Mouse (Mus musculus) neural tube, embryonic 14.5 days (tissue): ENCODE data around the gene Igsf21. TPM values are rescaled to one million over a fixed set of nuclear protein-coding genes. Genes with fewer than 3 reads are reported as not detected.

Experiments
- ATAC-seq: fragments of 200-750 bp; cut with Nextera tagmentation; 2 replicates; pipeline ENCODE4 v1.8.0; 2017; ENCODE audit warnings: low read depth, mild to moderate bottlenecking, moderate TSS enrichment, moderate library complexity
- H3K27ac ChIP-seq: fragments of 300-500 bp; sonication (generic); 2 replicates; pipeline ENCODE4 v1.5.1; 2014; ENCODE audit warnings: low read depth, mild to moderate bottlenecking, control low read depth, low read length, moderate library complexity, mixed read lengths
- H3K27me3 ChIP-seq: fragments of 300-500 bp; sonication (generic); 2 replicates; pipeline ENCODE4 v1.6.1; 2014; ENCODE audit warnings: low read length; ENCODE audit not compliant: control insufficient read depth, insufficient read depth
- H3K36me3 ChIP-seq: fragments of 300-500 bp; sonication (generic); 2 replicates; pipeline ENCODE4 v1.6.1; 2014; ENCODE audit warnings: low read length, mixed read lengths; ENCODE audit not compliant: control insufficient read depth, insufficient read depth
- H3K4me1 ChIP-seq: fragments of 300-500 bp; sonication (generic); 2 replicates; pipeline ENCODE4 v1.6.1; 2014; ENCODE audit warnings: low read length; ENCODE audit not compliant: control insufficient read depth, insufficient read depth
- H3K4me2 ChIP-seq: fragments of 300-500 bp; sonication (generic); 2 replicates; pipeline ENCODE4 v1.6.1; 2014; ENCODE audit warnings: mild to moderate bottlenecking, low read depth, low read length, control low read depth
- H3K4me3 ChIP-seq: fragments of 300-500 bp; sonication (generic); 2 replicates; pipeline ENCODE4 v1.5.1; 2014; ENCODE audit warnings: low read depth, low read length, control low read depth, mixed read lengths
- H3K9ac ChIP-seq: fragments of 300-500 bp; sonication (generic); replicated peaks from 2 replicates; pipeline ENCODE4 v1.6.1; 2014; ENCODE audit warnings: low read depth, mild to moderate bottlenecking, control low read depth, low read length, mixed read lengths
- H3K9me3 ChIP-seq: fragments of 300-500 bp; sonication (generic); 2 replicates; pipeline ENCODE4 v1.6.1; 2016; ENCODE audit warnings: low read length; ENCODE audit not compliant: control insufficient read depth
- WGBS: fragments of 180-500 bp; shearing (Covaris S2); extraction: QIAGEN DNeasy Blood & Tissue Kit; methylation state at CpG from one replicate; pipeline ENCODE4 v1.1.7; 2014; 5-methylcytosine and 5-hydroxymethylcytosine counted together
- polyA plus RNA-seq: library from polyadenylated mRNA; unstranded; fragments of >200 nt; fragmentation: Nextera tagmentation; extraction: Ambion mirVana; gene quantifications from 2 replicates; pipeline ENCODE4 v1.2.1, GENCODE M21; 2014

Igsf21 gene
- polyA plus RNA-seq, 1 experiment from 2014 or later: 95.1 TPM

DNA sequence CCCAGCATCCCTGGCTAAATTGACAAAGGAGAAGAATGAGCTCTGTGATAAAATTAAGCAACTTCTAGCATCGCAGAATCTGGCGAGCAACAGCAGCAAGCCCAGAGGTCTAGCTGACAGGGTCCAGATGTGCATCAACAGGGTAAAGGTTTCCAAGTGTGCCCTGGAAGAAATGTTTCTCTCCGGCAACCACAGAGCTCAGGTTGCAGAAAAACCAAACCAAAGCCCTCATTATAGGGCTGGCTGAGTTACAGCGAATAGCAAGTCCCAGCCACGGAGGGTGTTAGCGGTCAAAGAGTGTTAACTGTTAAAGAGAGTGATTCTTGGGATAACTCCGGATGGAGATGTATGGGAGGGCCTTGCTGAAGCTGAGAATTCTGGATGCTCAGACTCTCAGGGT is 230.7 kb downstream of the Igsf21 start:
- no peaks in the 10 kb centered on the region for H3K4me1 ChIP-seq
- H3K27ac ChIP-seq: no peak overlapping the region
- no peak for ATAC-seq
- 73% methylated on average over 7 of the region's 7 CpGs for WGBS
- H3K36me3 ChIP-seq: no peaks in the 10 kb centered on the region
- no peaks in the 10 kb centered on the region for H3K27me3 ChIP-seq
- H3K9me3 ChIP-seq: no peaks in the 10 kb centered on the region
- H3K4me3 ChIP-seq: no peak overlapping the region
- no peak overlapping the region for H3K9ac ChIP-seq
- H3K4me2 ChIP-seq: no peak overlapping the region

DNA sequence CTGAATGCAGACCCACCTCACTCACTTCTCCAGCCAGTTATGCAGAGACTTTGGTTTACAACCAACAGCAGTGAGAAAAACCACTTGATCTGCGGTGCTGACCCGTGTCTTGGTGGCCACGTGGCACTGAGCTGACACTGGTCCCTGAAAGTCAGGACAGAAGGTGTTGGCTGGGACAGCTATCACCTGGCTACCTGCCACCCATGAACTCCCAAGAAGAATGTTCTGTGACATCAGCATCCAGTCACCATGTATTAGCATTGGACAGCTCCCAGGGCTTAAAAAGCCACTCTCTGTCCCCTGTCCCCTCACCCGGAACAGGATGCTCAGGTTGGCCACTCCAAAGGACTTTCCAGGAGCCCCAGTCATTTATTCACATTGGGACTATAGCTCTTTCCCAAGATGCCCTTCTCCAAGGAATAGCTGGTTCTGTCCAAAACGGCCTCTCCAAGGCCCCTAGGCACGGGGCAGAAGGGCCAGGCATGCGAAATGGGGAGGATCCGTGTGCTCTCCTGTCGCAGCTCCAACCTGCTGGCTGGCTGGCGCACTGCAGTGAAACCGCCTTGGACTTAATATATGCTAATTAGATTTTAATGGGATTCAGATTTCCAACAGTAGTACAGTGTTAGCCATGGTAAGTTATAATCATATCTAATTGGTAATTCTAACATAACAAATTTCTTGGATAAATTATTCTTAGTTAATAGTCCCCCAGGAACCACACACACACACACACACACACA is 235.7 kb downstream of the Igsf21 start:
- no peaks in the 10 kb centered on the region; the same call in 1 of the 2 replicates for H3K27me3 ChIP-seq
- H3K4me2 ChIP-seq: no peak overlapping the region
- ATAC-seq: peak; percentile 65; the same call in 1 of the 2 replicates
- no peaks in the 10 kb centered on the region for H3K9me3 ChIP-seq
- no peak overlapping the region for H3K27ac ChIP-seq
- no peaks in the 10 kb centered on the region for H3K4me1 ChIP-seq
- H3K9ac ChIP-seq: no peak overlapping the region
- H3K4me3 ChIP-seq: no peak overlapping the region
- H3K36me3 ChIP-seq: no peaks in the 10 kb centered on the region
- 47% methylated on average over 11 of the region's 11 CpGs for WGBS

GRCm38 (mm10) chr4:140004932-140005331 is 241.7 kb downstream of the Igsf21 start:
- Histone ChIP-seq H3K9ac (no peak overlapping the region), H3K27me3 (peaks cover 2% of the 10 kb centered on the region; the same call in 1 of the 2 replicates), H3K4me3 (no peak overlapping the region), H3K4me2 (peak overlapping the region; percentile 26; the same call in 1 of the 2 replicates), H3K27ac (no peak overlapping the region), H3K9me3 (no peaks in the 10 kb centered on the region), H3K4me1 (peaks cover 23% of the 10 kb centered on the region; the same call in 1 of the 2 replicates), H3K36me3 (no peaks in the 10 kb centered on the region)
- WGBS: 20% methylated on average over 5 of the region's 5 CpGs
- no peak for ATAC-seq

- Histone ChIP-seq H3K9ac (no peak overlapping the region), H3K9me3 (no peaks in the 10 kb centered on the region), H3K36me3 (no peaks in the 10 kb centered on the region), H3K4me3 (no peak overlapping the region; the same call in 1 of the 2 replicates), H3K27me3 (peaks cover 2% of the 10 kb centered on the region; the same call in 1 of the 2 replicates), H3K4me2 (peak overlapping the region; percentile 26; the same call in 1 of the 2 replicates), H3K4me1 (peaks cover 23% of the 10 kb centered on the region; the same call in 1 of the 2 replicates), H3K27ac (no peak overlapping the region)
- ATAC-seq: peak; percentile 49; the same call in 1 of the 2 replicates
- WGBS: 10% methylated on average over 12 of the region's 12 CpGs
Measured at GRCm38 (mm10) chr4:140004170-140004569, 242.4 kb downstream of the Igsf21 start.

DNA sequence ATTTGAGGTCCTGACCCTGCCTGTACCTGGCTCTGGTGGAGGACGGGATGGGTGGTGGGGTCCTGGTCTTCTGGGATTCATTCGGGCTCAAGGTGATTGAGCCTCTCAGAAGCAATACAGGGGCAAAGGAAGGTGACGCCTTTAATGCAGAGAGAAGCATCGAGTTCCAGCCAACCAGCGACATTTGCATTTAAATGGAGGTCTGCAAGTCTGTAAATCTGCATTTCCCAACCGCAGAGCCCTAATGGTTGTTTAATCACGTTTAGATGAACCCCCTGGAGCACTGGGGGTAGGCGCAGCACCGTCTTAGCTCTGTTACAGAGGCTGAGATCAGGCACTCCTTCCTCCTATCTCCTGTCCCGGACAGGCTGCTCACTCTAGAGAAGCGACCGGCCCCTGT is 244.5 kb downstream of the Igsf21 start:
- Histone ChIP-seq H3K36me3 (no peaks in the 10 kb centered on the region), H3K9me3 (no peaks in the 10 kb centered on the region), H3K27me3 (peaks cover 2% of the 10 kb centered on the region; the same call in 1 of the 2 replicates), H3K9ac (no peak overlapping the region), H3K4me1 (peaks cover 23% of the 10 kb centered on the region; the same call in 1 of the 2 replicates), H3K4me3 (no peak overlapping the region), H3K27ac (no peak overlapping the region), H3K4me2 (no peak overlapping the region)
- ATAC-seq: no peak
- 5% methylated on average over 12 of the region's 12 CpGs for WGBS

GRCm38 (mm10) chr4:140000911-140001310 is 245.7 kb downstream of the Igsf21 start:
- H3K27me3 ChIP-seq: peaks cover 2% of the 10 kb centered on the region; the same call in 1 of the 2 replicates
- ATAC-seq: no peak
- no peak overlapping the region for H3K4me2 ChIP-seq
- H3K9ac ChIP-seq: no peak overlapping the region
- no peak overlapping the region for H3K4me3 ChIP-seq
- no peaks in the 10 kb centered on the region for H3K9me3 ChIP-seq
- H3K36me3 ChIP-seq: no peaks in the 10 kb centered on the region
- 71% methylated on average over 5 of the region's 5 CpGs for WGBS
- peaks cover 23% of the 10 kb centered on the region; the same call in 1 of the 2 replicates for H3K4me1 ChIP-seq
- H3K27ac ChIP-seq: no peak overlapping the region

DNA sequence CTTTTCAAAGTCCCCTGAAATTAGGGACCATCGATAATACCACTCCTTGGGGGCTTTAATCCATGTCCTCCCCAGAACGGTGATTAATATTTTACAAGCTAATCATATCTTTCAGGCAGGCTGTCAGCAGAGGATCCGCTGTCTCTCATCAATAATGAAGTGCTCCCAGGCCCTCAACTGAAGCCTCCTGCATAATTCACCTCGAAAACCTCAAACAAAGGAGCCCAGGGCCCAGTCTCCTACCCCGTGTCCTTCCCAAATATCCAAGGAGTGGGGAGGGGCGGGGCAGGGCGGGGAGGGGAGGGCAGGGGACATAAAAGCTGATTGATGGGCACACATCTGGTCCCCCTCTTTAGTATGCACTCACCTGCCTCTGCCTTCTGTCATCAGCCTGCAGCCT is 247.6 kb downstream of the Igsf21 start:
- no peak for ATAC-seq
- no peaks in the 10 kb centered on the region for H3K9me3 ChIP-seq
- H3K4me3 ChIP-seq: no peak overlapping the region
- no peaks in the 10 kb centered on the region for H3K27me3 ChIP-seq
- H3K27ac ChIP-seq: no peak overlapping the region
- no peak overlapping the region for H3K9ac ChIP-seq
- H3K4me1 ChIP-seq: peaks cover 17% of the 10 kb centered on the region; the same call in 1 of the 2 replicates
- WGBS: 26% methylated on average over 7 of the region's 7 CpGs
- no peaks in the 10 kb centered on the region for H3K36me3 ChIP-seq
- no peak overlapping the region for H3K4me2 ChIP-seq

DNA sequence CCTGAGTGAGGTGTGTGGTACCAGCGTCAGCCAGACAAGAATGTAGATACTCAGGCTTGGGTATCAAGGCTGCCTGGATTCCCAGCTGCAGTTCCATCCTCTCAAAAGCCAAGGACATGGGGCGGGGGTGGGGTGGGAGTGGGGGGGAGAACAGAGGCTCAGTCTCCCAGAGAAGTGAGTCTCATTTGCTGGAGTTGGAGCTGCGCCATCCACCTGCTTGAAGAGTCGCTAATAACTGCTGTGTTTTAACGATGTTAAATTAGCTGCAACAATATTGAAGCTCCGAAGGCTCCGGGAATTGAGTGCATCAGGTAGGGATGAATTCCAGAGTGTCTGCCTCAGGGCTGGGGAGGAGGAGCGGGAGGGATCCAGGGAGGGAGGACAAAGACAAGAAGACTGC is 250.9 kb downstream of the Igsf21 start:
- no peaks in the 10 kb centered on the region for H3K9me3 ChIP-seq
- no peaks in the 10 kb centered on the region for H3K27me3 ChIP-seq
- H3K36me3 ChIP-seq: no peaks in the 10 kb centered on the region
- no peak overlapping the region for H3K4me2 ChIP-seq
- no peaks in the 10 kb centered on the region for H3K4me1 ChIP-seq
- 37% methylated on average over 8 of the region's 8 CpGs for WGBS
- ATAC-seq: no peak
- H3K9ac ChIP-seq: no peak overlapping the region
- H3K27ac ChIP-seq: no peak overlapping the region
- no peak overlapping the region for H3K4me3 ChIP-seq

DNA sequence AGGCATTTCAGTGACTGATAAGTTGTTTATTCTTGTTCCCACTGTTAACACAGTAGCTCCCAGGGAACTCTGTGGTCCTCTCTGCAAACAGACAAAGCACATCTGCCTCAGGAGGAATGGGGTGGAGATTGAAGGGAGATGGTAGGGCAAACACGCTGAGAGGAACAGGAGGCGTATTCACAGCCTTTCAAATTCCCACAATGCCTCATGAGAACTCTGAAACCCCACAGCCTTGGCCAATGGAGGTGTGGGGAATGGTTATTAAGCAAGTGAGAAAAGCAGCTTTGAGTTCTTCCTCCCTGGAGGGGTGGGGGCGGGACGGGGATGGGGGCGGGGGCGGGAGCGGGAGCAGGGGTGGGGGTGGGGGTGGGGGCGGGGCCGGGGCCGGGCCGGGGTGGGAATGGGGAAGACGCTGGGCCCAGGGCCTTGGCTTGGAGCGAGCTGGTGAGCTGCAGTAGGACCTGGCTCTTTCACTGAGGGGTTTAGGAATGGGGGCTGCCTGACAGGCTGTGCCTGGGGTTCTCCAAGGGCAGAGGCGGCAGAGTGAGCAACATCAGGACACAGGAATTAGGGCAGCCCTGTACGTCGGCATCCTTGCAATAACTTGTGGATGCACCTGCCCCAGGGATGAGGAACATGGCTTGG is 253.4 kb downstream of the Igsf21 start:
- no peak for ATAC-seq
- H3K4me3 ChIP-seq: no peak overlapping the region
- H3K4me1 ChIP-seq: no peaks in the 10 kb centered on the region
- no peak overlapping the region for H3K9ac ChIP-seq
- 9% methylated on average over 15 of the region's 16 CpGs for WGBS
- no peaks in the 10 kb centered on the region for H3K9me3 ChIP-seq
- H3K27ac ChIP-seq: no peak overlapping the region
- no peaks in the 10 kb centered on the region for H3K27me3 ChIP-seq
- no peak overlapping the region for H3K4me2 ChIP-seq
- no peaks in the 10 kb centered on the region for H3K36me3 ChIP-seq
